Mouse (Mus musculus) kidney, embryonic 15.5 days (tissue): ENCODE measurements around the gene Dennd4c. TPM values are rescaled to one million over a fixed set of nuclear protein-coding genes. Genes with fewer than 3 reads are reported as not detected.
"Not testable (repeated sequence)": the region's sequence is repeated elsewhere in the genome, so short reads cannot be mapped to it uniquely, and the experiment has no call there.

Experiments
- ATAC-seq: fragments of 200-750 bp; cut with Nextera tagmentation; replicated peaks from 2 replicates; pipeline ENCODE4 v1.8.0; 2017; ENCODE audit warnings: moderate TSS enrichment; ENCODE audit not compliant: low FRiP score
- H3K27ac ChIP-seq: fragments of 300-500 bp; sonication (generic); 2 replicates; pipeline ENCODE4 v1.5.1; 2015; ENCODE audit warnings: mild to moderate bottlenecking, inconsistent platforms
- H3K27me3 ChIP-seq: fragments of 300-500 bp; sonication (generic); 2 replicates; pipeline ENCODE4 v1.6.1; 2015; ENCODE audit warnings: inconsistent platforms
- H3K36me3 ChIP-seq: fragments of 300-500 bp; sonication (generic); 2 replicates; pipeline ENCODE4 v1.6.1; 2015; ENCODE audit warnings: inconsistent platforms
- H3K4me1 ChIP-seq: fragments of 300-500 bp; sonication (generic); 2 replicates; pipeline ENCODE4 v1.6.1; 2015; ENCODE audit warnings: inconsistent platforms
- H3K4me2 ChIP-seq: fragments of 300-500 bp; sonication (generic); 2 replicates; pipeline ENCODE4 v1.6.1; 2015; ENCODE audit warnings: moderate library complexity, mild to moderate bottlenecking, inconsistent platforms
- H3K4me3 ChIP-seq: fragments of 300-500 bp; sonication (generic); replicated peaks from 2 replicates; pipeline ENCODE4 v1.5.1; 2015; ENCODE audit warnings: mild to moderate bottlenecking, inconsistent platforms
- H3K9ac ChIP-seq: fragments of 300-500 bp; sonication (generic); 2 replicates; pipeline ENCODE4 v1.6.1; 2015; ENCODE audit warnings: mild to moderate bottlenecking, inconsistent platforms
- H3K9me3 ChIP-seq: fragments of 300-500 bp; sonication (generic); replicated peaks from 2 replicates; pipeline ENCODE4 v1.6.1; 2016; ENCODE audit warnings: inconsistent platforms
- WGBS: fragments of 180-500 bp; shearing (Covaris S2); methylation state at CpG from one replicate; pipeline ENCODE4 v1.1.7; 2015; ENCODE audit warnings: mixed read lengths; 5-methylcytosine and 5-hydroxymethylcytosine counted together
- polyA plus RNA-seq: library from polyadenylated mRNA; unstranded; fragments of >200 nt; fragmentation: Nextera tagmentation; extraction: Ambion mirVana; gene quantifications from 2 replicates; pipeline ENCODE4 v1.2.1, GENCODE M21; 2015

Dennd4c gene
- polyA plus RNA-seq, 1 experiment from 2014 or later = 6.8 TPM

DNA sequence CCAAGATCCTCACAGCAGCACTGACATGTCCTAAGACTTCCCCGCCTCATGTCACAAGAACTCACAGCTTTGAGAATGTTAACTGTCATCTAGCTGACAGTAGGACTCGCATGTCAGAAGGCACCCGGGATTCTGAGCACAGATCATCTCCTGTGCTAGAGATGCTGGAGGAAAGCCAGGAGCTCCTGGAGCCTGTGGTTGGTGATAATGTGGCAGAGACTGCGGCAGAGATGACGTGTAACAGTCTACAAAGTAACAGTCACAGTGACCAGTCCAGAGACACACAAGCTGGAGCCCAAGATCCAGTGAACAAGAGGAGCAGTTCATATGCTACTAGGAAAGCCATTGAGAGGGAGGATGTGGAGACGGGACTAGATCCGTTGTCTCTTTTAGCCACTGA, 76.8 kb downstream of the Dennd4c start:
- Histone ChIP-seq H3K36me3 (peaks cover 79% of the 10 kb centered on the region), H3K9me3 (no peaks in the 10 kb centered on the region), H3K9ac (no peak overlapping the region), H3K4me2 (no peak overlapping the region), H3K27ac (no peak overlapping the region), H3K4me1 (no peaks in the 10 kb centered on the region), H3K4me3 (no peak overlapping the region), H3K27me3 (no peaks in the 10 kb centered on the region)
- ATAC-seq = no peak
- WGBS = 94% methylated on average over 7 of the region's 7 CpGs

DNA sequence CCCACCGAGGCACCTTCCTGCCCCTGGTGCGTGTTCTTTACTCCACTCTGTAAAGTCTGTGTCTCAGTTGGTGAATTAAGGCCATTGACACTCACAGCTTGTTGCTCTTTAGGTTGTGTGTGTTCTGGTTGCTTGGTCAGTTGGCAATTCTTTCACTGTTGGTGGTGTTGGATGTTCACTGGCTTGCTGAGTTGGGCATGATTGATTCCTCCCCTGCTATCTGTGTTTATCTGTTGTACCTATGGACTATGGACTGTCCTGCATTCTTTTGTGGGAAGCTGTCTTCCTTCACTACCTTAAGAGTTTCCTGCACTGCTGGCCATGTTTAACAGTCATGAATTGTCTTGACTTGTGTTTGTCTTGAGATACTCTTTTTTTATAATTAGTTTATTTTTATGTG, 83.5 kb downstream of the Dennd4c start:
- 91% methylated on average over 2 of the region's 2 CpGs for WGBS
- H3K36me3 ChIP-seq = peaks cover 71% of the 10 kb centered on the region
- H3K27me3 ChIP-seq = no peaks in the 10 kb centered on the region

DNA sequence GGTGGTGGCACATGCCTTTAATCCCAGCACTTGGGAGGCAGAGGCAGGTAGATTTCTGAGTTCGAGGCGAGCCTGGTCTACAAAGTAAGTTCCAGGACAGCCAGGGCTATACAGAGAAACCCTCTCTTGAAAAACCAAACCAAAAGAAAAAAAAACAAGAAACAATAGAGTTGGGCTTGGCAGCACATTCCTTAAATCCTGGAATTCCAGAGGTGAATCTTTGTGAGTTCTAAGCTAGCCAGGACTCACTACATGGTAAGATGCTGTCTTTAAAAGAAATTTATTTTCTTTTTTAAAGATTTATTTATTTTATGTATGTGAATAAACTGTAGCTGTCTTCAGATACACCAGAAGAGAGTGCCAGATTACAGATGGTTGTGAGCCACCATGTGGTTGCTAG, 92.8 kb downstream of the Dennd4c start:
- H3K4me2 ChIP-seq, H3K4me3 ChIP-seq, H3K27ac ChIP-seq, H3K4me1 ChIP-seq, H3K27me3 ChIP-seq, H3K9me3 ChIP-seq, H3K9ac ChIP-seq, ATAC-seq: not testable (repeated sequence)
- H3K36me3 ChIP-seq = peaks cover 80% of the 10 kb centered on the region
- 98% methylated on average over 2 of the region's 2 CpGs for WGBS

More for the DNA sequence above, 83.5 kb downstream of the Dennd4c start:
- Histone ChIP-seq H3K4me1 (no peaks in the 10 kb centered on the region), H3K9ac (no peak overlapping the region), H3K9me3 (no peaks in the 10 kb centered on the region), H3K27ac (no peak overlapping the region), H3K4me3 (no peak overlapping the region), H3K4me2 (no peak overlapping the region)
- no peak for ATAC-seq

GRCm38 (mm10) chr4:86845384-86845783, 97.0 kb downstream of the Dennd4c start:
- Histone ChIP-seq H3K27me3 (no peaks in the 10 kb centered on the region), H3K9ac (no peak overlapping the region), H3K36me3 (peaks cover 76% of the 10 kb centered on the region), H3K9me3 (no peaks in the 10 kb centered on the region), H3K4me1 (no peaks in the 10 kb centered on the region), H3K4me3 (no peak overlapping the region), H3K27ac (no peak overlapping the region), H3K4me2 (no peak overlapping the region)
- 90% methylated on average over 3 of the region's 3 CpGs for WGBS
- ATAC-seq = no peak

DNA sequence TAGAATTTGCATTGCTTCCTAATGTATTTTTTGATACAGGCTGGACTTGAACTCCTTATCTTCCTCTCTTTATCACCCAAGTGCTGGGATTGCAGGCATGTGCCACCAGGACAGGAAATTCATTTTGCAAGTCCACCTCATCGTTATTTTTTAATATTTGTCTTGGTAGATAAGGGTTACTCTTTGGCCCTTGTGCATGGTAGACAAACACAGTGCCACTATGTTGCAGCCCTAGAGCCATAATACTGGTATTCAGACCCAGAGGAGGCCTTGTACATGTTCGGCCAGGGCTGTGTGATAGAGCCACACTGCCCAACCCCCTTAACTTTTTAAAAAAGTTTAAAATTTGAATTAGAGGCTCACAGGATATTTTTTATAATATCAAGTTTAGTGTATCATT, 98.9 kb downstream of the Dennd4c start:
- no peak for ATAC-seq
- H3K9me3 ChIP-seq = no peaks in the 10 kb centered on the region
- WGBS = 87% methylated on average over 2 of the region's 2 CpGs

GRCm38 (mm10) chr4:86851331-86851730, 103.0 kb downstream of the Dennd4c start:
- WGBS = 80% methylated on average over 2 of the region's 2 CpGs

More for the DNA sequence above, 98.9 kb downstream of the Dennd4c start:
- Histone ChIP-seq H3K4me2 (no peak overlapping the region), H3K27ac (no peak overlapping the region), H3K36me3 (peaks cover 69% of the 10 kb centered on the region), H3K9ac (no peak overlapping the region), H3K4me1 (no peaks in the 10 kb centered on the region), H3K27me3 (no peaks in the 10 kb centered on the region), H3K4me3 (no peak overlapping the region)

GRCm38 (mm10) chr4:86852018-86852417, 103.7 kb downstream of the Dennd4c start:
- H3K27ac ChIP-seq = 0 out of 2 replicates have a peak overlapping the region, but pooled peaks have one; percentile 37
- no peak overlapping the region for H3K4me2 ChIP-seq
- H3K4me1 ChIP-seq = peaks cover 12% of the 10 kb centered on the region
- peaks cover 61% of the 10 kb centered on the region for H3K36me3 ChIP-seq
- ATAC-seq = no peak
- H3K9me3 ChIP-seq = no peaks in the 10 kb centered on the region
- no peak overlapping the region for H3K9ac ChIP-seq
- H3K27me3 ChIP-seq = no peaks in the 10 kb centered on the region
- WGBS = 63% methylated on average over 3 of the region's 3 CpGs
- H3K4me3 ChIP-seq = no peak overlapping the region

More at GRCm38 (mm10) chr4:86851331-86851730, 103.0 kb downstream of the Dennd4c start:
- Histone ChIP-seq H3K9me3 (no peaks in the 10 kb centered on the region), H3K27ac (0 out of 2 replicates have a peak overlapping the region, but pooled peaks have one; percentile 37), H3K4me3 (no peak overlapping the region), H3K36me3 (peaks cover 65% of the 10 kb centered on the region), H3K27me3 (no peaks in the 10 kb centered on the region), H3K9ac (no peak overlapping the region), H3K4me2 (no peak overlapping the region), H3K4me1 (peaks cover 12% of the 10 kb centered on the region)
- ATAC-seq = no peak; the same call in 1 of the 2 replicates

GRCm38 (mm10) chr4:86852813-86853590, 104.6 kb downstream of the Dennd4c start:
- Histone ChIP-seq H3K27ac (peak overlapping the region; percentile 51; the same call in 1 of the 2 replicates), H3K4me3 (no peak overlapping the region), H3K27me3 (no peaks in the 10 kb centered on the region), H3K4me2 (no peak overlapping the region), H3K4me1 (peaks cover 15% of the 10 kb centered on the region), H3K36me3 (peaks cover 51% of the 10 kb centered on the region), H3K9me3 (no peaks in the 10 kb centered on the region), H3K9ac (no peak overlapping the region)
- WGBS = 86% methylated on average over 4 of the region's 4 CpGs
- no peak for ATAC-seq

GRCm38 (mm10) chr4:86856304-86857112, 108.2 kb downstream of the Dennd4c start:
- no peaks in the 10 kb centered on the region for H3K9me3 ChIP-seq
- no peak for ATAC-seq
- H3K27me3 ChIP-seq = no peaks in the 10 kb centered on the region
- peaks cover 39% of the 10 kb centered on the region for H3K36me3 ChIP-seq
- peaks cover 17% of the 10 kb centered on the region for H3K4me1 ChIP-seq
- peak overlapping the region; percentile 99 for H3K9ac ChIP-seq
- 1% methylated on average over 50 of the region's 50 CpGs for WGBS
- peak overlapping the region; percentile 94 for H3K4me3 ChIP-seq
- H3K4me2 ChIP-seq = peak overlapping the region; percentile 67
- H3K27ac ChIP-seq = peak overlapping the region; percentile 97

DNA sequence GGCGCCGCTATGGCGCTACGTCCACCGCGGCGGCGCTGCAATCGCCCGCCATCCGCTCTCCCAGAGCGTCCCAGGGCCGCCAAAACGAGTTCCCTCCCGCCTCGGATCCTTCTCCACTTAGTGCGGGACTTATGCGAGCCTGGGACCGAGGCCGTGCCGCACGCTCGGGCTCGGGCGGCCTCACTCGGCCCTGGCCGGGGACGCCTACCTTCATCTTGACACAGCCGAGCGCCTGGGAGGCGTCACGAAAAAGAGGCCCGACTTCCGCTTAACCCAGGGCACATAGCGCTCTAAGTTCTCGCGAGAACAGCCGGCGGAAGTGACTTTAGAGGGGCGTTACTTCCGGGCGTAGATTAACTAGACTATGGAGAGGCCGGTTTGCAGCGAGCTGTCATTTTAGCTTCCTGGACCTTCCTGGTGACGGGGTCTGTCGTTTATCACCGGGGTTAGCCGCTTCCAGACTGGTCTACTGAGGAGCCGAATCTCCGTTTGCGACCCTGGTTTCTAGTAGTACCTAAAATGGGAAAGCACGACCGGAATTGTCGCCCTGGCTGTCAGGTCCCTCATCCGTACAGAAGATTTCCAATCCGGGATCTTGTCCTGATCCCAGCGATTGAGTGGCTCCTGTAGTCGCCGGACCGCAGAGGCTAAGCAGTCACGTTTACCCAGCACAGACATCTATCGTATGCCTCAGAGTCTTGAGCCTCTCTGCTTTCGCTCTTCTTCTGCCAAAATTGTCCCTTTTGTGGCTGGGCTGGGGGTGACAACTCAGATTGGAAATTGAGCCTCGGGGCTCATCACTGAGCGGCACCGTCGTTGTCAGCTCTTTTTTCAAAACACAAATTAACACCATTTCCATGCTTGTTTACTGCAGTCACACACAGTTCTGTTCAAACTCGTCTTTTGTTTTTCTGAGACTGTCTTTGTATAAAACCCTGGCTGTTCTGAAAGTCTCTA, 109.0 kb downstream of the Dennd4c start, which contains the start of gene Rps6:
Rps6 (minus strand) TSS at position 300 of the 957 bp plus-strand sequence.
- Histone ChIP-seq H3K36me3 (peaks cover 32% of the 10 kb centered on the region), H3K9me3 (no peaks in the 10 kb centered on the region), H3K4me2 (peak within 1 kb of the TSS; percentile 80), H3K4me1 (peaks cover 17% of the 10 kb centered on the region), H3K4me3 (peak within 1 kb of the TSS; percentile 94), H3K27ac (peak within 1 kb of the TSS; percentile 97), H3K27me3 (no peaks in the 10 kb centered on the region), H3K9ac (peak within 1 kb of the TSS; percentile 99)
- 1% methylated on average over 68 of the region's 68 CpGs for WGBS
- ATAC-seq = peak; percentile 98

DNA sequence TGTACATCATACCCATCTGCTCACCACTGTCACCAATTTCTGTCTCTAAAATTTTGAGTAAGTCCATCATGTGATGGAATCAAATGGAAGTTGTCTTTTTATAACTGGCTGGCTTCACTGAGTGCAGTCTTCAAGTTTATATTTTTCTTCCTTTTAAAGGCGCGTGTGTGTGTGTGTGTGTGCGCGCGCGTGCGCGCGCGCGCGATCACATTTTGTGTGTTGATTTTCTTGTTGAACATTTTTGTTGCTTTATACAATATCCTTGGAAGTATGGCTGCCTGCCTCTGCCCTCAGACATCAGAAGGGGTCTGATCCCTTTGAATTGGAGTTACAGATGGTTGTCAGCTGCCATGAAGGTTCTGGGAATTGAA, 109.7 kb downstream of the Dennd4c start:
- H3K9me3 ChIP-seq = no peaks in the 10 kb centered on the region
- H3K27ac ChIP-seq = no peak overlapping the region
- H3K27me3 ChIP-seq = no peaks in the 10 kb centered on the region
- peak overlapping the region; percentile 94 for H3K4me3 ChIP-seq
- H3K36me3 ChIP-seq = peaks cover 25% of the 10 kb centered on the region
- H3K9ac ChIP-seq = peak overlapping the region; percentile 68
- peaks cover 17% of the 10 kb centered on the region for H3K4me1 ChIP-seq
- no peak for ATAC-seq
- 59% methylated on average over 12 of the region's 12 CpGs for WGBS
- peak overlapping the region; percentile 80 for H3K4me2 ChIP-seq
